Comparison of ENCODE assay signal across 31 mouse cellular contexts in the genomic region with DNA sequence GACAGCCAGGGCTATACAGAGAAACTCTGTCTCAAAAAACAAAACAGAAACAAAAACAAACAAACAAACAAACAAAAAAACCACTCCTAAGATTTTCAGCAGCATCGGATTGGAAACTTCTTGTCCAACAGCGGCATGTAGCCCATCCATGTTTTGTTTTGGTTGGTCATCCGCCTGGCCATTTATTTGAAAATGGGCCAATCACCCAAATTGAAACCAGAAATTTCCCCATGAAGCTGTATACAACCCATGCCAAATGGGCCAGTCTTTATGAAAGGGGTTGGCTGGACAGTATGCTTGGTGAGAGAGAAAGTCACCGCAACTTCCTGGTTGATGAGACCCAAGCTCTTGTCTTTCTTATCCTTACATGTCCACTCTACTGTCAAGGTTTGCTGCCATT. TPM values are rescaled to one million over a fixed set of nuclear protein-coding genes. Genes with fewer than 3 reads are reported as not detected.
"Had no signal": no experiment of that assay in that cellular context is flagged by ENCODE, and none has a peak within 500 bp of the region (broad histone marks: within the 10 kb centered on the region; RNA-seq: fewer than 3 reads in every experiment).

No protein-coding gene starts in this region.

- DNase-seq: cerebellum, adult 9-10 months; cerebellum, adult 9-11 months; cerebellum, postnatal 10 days; cerebellum, postnatal 14 days; cerebellum, postnatal 25 days; cerebellum, postnatal 36 days; embryo, embryonic 11 days; forebrain, postnatal 0 days; gastrocnemius, adult 2 months; gastrocnemius, postnatal 10 days; gastrocnemius, postnatal 14 days; gastrocnemius, postnatal 25 days; gastrocnemius, postnatal 36 days; heart, adult 11 months; heart, adult 18-20 months; heart, adult 2 months had no signal

- H3K36me3 ChIP-seq: embryonic facial prominence, embryonic 10.5 days; embryonic facial prominence, embryonic 12.5 days; embryonic facial prominence, embryonic 13.5 days; embryonic facial prominence, embryonic 15.5 days; forebrain, embryonic 10.5 days; forebrain, embryonic 12.5 days had no signal

- H3K4me3 ChIP-seq: embryonic facial prominence, embryonic 10.5 days; embryonic facial prominence, embryonic 12.5 days; embryonic facial prominence, embryonic 13.5 days; embryonic facial prominence, embryonic 15.5 days; erythroblast, embryonic 14.5 days; forebrain, embryonic 10.5 days; forebrain, embryonic 12.5 days; forebrain, embryonic 13.5 days; forebrain, embryonic 15.5 days; gastrocnemius, adult 2 months; heart, adult 2 months had no signal

- H3K9me3 ChIP-seq: embryonic facial prominence, embryonic 12.5 days; embryonic facial prominence, embryonic 13.5 days; embryonic facial prominence, embryonic 15.5 days; forebrain, embryonic 12.5 days; forebrain, embryonic 13.5 days; forebrain, embryonic 15.5 days had no signal

- H3K27ac ChIP-seq: embryonic facial prominence, embryonic 10.5 days; embryonic facial prominence, embryonic 12.5 days; embryonic facial prominence, embryonic 13.5 days; embryonic facial prominence, embryonic 15.5 days; forebrain, embryonic 10.5 days; forebrain, embryonic 12.5 days; forebrain, embryonic 13.5 days; forebrain, embryonic 15.5 days; gastrocnemius, adult 2 months; heart, adult 2 months had no signal

- H3K9ac ChIP-seq: embryonic facial prominence, embryonic 12.5 days; embryonic facial prominence, embryonic 13.5 days; embryonic facial prominence, embryonic 15.5 days; forebrain, embryonic 12.5 days; forebrain, embryonic 13.5 days; forebrain, embryonic 15.5 days; forebrain, postnatal 0 days had no signal

- ATAC-seq: forebrain, embryonic 13.5 days; forebrain, embryonic 14.5 days; forebrain, embryonic 15.5 days; forebrain, embryonic 16.5 days; forebrain, postnatal 0 days had no signal

- H3K27me3 ChIP-seq: embryonic facial prominence, embryonic 12.5 days; embryonic facial prominence, embryonic 13.5 days; embryonic facial prominence, embryonic 15.5 days; forebrain, embryonic 12.5 days; forebrain, embryonic 13.5 days; forebrain, embryonic 15.5 days had no signal

- H3K4me2 ChIP-seq: embryonic facial prominence, embryonic 12.5 days; embryonic facial prominence, embryonic 13.5 days; embryonic facial prominence, embryonic 15.5 days; forebrain, embryonic 12.5 days; forebrain, embryonic 13.5 days; forebrain, embryonic 15.5 days had no signal

- H3K4me1 ChIP-seq: embryonic facial prominence, embryonic 13.5 days; embryonic facial prominence, embryonic 15.5 days had no signal

RNA-seq across cellular contexts. Expression of a gene that starts 6.7 kb away (rescaled TPM):
- total RNA-seq: common myeloid progenitor, adult 5-6 weeks; gastrocnemius, adult 2 months; gastrocnemius, adult 8-10 months; gastrocnemius, postnatal 25 days; gastrocnemius, postnatal 36 days; granulocyte monocyte progenitor cell, adult 5-6 weeks; heart, adult 18-20 months; heart, adult 8-10 months had no signal
- polyA plus RNA-seq: erythroblast, embryonic 14.5 days had no signal
